Mouse (Mus musculus) kidney, adult 9 months (tissue): ENCODE data around the gene Recql.
A peak's percentile ranks its signal among the peaks of the same experiment; 100 is the strongest.

ENCODE experiments used
- DNase-seq: peaks from one replicate; pipeline ENCODE4 v3.0.0; 2022

Gene Recql

DNA sequence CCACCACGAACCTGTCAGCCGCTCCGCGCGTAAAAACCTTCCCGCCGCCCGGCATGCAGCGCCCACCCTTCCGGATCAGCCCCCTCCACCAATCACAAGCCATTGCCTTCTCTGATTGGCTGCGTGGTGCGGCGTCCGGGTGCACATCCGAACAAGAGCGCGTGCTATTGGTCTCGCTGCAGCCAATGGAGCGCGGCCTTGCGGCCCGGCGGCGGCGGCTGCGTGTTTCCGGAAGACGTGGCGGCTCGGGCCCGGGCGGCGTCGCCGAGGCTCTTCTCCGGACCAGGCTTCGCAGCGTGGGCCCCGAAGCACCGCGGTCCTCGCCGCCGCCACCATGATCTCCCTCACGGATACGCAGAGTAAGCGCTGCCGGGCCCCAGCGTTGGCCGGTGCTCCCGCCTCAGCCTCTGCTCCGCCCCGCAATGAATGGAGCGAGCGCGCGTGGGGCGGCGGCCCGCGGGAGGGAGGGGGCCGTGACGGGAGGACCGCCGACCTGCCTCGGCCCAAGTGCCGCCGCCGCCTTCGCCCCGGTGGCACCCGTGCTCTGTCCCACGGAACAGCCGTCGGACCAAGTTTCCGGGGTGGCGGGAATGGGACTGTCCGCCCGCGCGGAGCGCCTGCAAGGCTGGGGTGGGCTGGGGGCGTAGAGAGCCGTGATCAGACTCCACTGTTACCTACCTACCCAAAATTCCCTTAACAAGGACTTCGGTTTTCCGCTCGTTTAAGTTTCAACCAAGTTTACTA, at the start of gene Recql, which contains the start of gene Golt1b:
Gene Recql (minus strand): TSS at position 77 of the 744 bp plus-strand sequence.
Gene Golt1b (plus strand): TSS at position 211 of the 744 bp plus-strand sequence.
- DNase-seq = peak; percentile 98

DNA sequence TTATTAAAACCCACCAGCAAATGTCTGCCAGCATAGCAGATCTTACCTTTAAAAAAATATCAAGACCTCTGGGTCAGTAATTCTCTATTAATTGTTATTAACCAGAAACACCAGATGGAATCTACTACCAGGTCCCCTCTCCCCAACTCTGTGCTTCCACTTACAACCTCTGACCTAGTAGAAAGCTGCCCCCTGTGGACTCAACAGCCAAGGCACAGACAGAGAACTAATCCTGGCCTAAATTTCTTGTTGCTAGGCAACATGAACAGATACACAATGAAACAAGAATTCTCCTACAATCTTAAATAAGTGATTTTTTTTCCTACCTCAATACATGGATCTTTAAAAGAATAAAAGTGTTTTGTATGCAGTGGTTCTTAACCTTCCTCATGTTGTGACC, 42.2 kb upstream of the Recql start:
- DNase-seq = no peak

DNA sequence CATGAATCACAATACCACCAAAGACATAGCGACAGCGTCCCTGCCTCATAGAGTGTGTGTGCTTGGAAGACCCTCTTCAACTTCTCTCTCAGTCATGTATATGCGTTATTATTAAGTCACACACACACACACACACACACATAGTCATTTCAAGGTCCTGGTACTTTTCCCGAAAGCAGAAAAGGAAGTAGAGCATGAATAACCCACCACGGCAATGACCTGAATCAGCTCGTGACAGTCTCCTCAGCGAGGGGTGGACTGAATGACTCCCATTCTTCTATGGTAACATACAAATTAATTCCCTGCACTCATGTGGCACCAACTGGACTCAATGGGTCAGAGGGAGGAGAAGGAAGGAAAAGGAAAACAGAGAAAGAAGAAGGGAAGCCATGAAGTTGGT, 38.1 kb upstream of the Recql start:
- no peak for DNase-seq

DNA sequence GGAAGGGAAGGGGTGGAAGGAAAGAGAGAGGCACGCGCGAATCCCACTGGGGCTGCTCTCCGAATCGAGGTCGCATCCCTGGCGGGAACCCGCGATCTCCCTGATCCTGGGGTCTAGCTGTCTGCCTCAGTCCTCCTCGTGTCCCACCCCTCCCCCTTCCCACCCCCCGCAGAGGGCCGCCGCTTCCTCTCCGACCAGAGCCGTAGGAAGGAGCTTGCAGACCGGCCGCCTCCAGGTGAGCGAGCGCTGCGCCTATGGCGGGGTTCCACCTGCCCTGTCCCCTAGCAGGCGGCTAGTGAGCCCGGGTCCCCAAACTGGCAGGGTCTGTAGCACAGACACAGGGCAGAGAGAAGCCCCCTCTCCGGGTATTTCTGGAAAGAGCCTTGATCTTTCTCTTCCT, 27.7 kb upstream of the Recql start:
- DNase-seq = no peak

DNA sequence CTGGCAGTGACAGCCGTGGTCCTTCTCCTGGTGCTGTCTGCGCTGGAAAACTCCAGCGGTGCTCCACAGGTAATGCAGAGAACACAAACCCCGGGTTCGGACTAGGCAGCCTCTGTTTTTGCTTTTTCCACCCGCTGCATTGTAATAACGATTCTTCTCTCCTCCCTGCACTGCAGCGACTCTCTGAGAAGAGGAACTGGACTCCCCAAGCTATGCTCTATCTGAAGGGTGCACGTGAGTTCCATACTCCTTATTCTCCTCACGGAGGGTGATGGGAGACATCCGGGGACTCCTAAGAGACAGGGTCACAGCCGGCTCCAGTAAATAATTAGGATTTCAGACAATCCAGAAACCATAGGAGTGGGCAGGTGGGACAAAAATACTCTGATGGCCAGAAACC, 27.0 kb upstream of the Recql start:
- DNase-seq = no peak

DNA sequence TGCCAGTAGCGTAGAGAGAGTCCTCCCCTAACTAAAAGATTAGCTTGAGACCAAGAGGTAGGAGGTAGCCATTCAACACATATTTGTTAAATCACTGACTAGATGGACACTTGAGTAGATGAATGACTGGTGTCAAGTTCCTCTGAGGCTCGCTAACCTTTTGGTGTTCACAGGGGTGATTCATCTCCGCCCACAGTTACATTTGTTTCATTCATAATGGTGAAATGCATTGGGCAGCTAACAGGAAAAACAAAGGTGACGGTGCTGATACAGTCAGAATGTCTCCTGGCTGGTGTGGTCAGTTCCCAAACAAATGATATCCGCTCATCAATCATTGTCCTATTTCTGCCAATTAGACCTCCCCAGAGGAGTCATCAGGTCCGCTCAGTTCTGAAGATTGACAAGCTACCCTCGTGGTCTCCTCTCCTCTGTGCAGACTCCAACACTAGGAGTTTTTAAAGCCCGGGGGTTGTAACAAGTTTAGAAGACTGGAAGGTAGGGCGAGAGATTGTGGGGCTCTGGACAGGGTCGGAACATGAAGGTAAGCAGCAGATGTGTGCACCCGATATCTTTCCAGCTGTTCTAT, 26.1 kb upstream of the Recql start, which contains the start of gene Spx:
Gene Spx (plus strand): TSS at position 536 of the 586 bp plus-strand sequence.
- no peak for DNase-seq

DNA sequence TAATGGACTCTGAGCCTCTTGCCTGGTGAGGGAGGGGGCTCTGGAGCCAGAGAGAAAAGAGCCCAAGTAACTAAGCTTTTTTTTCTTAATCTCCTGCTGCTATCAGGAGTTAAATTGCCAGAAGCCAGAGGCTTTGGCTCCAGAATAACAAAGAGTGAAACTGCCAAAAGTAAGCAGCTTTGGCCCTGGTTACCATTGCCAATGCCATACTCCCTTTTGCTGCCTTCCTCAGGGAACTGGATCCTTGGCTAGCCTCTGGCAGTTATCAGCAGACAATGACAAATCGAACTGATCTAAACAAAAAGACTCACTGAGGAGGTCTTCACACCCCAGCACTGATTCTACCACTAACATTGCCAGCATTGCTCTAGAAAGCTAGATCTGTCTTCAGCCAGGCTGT, 24.3 kb upstream of the Recql start:
- DNase-seq = no peak

DNA sequence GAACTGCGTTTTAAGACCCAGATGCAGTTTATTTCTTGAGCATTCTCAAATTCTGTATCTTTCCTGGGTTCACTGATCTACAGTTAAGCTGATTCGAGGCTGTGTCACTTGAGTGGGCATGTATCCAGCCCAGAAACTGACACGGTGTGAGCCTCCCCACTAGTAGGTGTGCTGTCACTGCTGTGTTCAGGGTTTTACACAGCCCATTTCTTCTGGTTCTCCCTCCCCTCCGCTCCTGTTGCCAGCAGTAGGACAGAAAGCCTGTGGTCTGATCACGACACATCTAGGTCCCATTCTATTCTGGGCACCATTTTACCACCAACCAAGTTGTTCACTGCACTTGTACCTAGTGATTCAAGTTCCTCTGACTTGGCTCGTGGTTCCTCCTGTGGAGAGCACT, 8.9 kb upstream of the Recql start:
- no peak for DNase-seq

DNA sequence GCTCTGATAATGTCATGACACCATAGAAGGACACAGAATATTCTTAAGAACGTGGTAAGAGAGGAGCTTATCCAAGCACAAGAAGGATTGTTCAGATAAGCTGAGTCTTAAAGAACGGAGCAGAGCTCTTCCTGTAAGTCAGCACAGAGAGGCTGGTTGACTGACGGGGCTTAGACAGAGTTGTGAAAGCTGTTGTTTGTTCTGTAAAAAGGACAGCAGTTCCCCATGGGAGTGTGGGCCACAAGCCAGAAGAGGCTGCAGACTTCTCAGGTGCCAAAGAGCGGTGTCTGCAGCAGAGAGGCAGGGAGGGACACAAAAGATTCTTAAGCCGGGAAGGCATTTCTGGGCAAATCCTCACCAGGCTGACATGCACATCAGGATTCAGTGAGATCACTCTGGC, 7.8 kb upstream of the Recql start:
- DNase-seq = no peak

DNA sequence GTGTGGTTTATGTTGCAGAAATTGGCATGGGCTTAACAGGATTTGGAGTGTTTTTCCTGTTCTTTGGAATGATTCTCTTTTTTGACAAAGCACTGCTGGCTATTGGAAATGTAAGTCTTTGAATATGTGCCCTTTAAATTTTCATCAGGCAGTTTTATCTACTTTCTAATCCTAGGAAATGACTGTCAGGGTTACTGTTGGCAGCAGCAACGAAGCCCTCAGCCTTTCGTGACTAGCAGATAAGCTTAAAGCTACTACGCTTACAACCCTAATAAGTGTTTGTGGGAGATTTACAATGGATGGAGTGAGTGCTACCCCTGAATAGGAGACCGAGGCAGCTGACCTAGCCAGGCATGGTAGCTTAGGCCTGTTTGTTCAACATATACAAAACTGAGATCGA, 5.4 kb upstream of the Recql start:
- no peak for DNase-seq

DNA sequence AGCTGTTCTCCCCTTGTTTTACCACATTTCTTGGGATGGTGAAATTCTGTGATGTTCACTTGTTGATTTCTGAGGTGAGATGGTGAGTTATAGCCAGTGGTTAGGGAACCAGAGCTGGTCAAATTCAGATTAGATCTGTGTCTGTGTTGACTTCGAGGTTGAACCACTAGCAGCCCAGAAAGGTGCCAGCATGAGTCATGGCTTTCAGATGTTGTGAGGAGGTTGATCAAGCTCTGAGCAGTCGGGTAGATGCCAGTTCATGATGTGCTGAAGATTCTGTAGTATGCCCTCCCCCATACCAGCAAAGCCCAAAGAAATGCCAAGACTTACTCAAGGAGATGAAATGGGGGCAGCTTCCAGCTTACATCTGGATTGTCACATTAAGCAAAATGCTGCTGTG, 2.2 kb upstream of the Recql start:
- no peak for DNase-seq

DNA sequence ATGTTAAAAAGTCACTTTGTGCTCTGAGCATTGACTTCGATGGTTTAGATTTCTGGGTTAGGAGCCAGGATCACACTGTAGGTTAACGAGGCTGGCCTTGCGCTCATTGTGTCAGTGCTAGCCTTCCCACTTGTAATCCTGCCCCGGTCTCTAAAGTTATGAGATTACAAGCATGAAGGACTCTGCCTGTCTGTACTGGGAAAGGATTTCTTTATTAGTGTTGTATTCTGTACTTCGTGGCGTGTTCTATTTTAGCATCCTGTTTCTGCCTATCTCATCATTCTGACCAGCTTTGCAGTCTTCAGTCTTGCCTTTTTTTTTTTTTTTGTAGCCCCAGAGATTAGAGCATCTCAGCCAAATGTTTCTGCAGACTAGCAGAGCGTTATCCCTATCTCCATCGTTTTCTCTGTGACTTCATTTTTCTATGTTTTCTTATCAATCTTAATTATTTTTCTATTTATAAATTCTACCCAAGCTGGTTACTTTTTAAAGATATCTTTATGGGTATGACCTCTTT, 926 bp upstream of the Recql start:
- peak; percentile 17 for DNase-seq

DNA sequence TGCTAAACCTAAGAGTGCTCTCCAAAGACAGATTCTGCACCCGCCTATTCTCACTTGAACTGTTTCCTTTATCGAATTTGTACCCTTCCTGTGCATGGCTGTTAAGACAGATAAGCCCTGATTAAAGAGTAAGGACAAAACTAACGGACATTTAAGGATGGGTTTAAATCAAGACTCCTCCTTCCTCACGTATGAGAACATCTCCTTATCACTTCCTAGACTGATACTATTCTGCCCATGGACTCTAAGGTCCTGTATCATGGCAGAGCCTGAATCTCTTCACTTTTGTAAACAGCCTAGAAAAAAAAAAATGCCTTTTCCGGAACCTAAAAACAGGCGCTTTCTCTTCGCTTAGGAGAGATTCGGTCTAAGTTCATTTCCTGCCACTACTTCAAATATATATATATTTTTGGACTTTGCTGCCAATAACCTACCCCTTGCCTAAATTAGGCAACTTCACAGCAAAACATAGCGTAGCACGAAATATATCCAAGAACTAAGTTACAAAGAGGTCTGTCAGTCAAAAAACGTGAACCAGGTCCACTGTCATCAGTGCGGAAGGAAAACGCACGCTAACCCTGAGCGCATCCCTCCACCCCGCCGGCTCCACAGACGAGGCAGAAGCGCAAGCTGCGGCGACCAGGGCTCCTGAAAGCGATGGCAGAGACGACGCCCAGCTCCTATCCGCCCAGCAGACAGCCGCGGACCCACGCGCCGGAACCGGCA, 439 bp downstream of the Recql start:
- DNase-seq = no peak

DNA sequence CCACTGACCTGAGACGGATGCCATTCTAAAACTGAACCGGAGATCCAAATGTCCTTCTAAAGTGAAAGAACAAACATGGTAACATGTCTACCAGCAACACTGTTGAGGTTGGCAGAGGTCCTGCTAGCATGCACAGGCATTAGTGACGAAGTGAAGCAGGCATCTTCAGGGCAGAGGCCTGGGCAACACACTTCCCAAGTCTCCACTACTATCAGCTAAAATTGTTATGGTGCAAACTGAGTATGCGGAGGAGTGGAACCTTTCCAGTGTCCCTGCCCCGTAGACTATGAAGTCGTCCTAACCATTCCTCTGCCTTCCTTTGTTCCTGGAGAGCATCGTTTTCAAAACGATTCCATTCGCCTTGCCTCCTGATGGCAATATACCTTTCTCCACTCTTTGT, 2.4 kb downstream of the Recql start:
- DNase-seq = no peak

DNA sequence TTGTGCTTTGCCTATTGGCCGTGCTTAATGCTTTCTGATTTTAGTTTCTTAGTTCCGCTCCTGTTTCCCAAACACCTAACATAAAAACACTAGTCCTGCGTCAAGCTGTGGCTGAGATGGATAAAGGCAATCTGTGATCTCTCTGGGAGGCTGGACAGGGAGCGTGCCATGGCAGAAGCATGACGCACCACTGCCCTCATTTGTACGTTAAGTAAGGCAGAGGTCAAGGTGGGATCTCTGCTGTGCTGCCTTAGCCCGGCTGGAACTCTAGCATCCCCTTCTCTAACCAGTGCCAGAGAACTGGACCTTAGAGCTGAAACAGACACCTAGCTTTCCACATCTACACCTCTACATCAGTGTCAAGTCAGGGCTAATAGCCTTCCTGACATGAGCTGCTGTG, 5.3 kb downstream of the Recql start:
- no peak for DNase-seq

DNA sequence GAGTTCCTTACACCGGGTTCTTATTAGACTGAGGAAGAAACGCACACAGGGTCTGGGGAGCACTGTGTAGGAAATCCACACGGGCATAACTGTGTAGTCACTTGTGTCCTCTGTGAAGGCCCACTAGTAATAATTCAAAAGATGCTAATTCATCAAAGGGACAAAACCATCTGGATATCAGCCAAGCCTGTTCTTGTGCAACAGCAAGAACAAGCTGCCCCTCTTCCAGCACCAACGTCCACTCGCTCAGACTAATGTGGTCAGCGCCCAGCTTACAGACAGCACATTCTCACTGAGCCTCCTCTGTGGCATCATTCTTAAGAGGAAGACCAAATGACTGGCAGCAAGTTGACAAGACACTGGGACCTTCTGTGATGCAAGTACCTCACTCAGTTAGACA, 6.9 kb downstream of the Recql start:
- DNase-seq = no peak

DNA sequence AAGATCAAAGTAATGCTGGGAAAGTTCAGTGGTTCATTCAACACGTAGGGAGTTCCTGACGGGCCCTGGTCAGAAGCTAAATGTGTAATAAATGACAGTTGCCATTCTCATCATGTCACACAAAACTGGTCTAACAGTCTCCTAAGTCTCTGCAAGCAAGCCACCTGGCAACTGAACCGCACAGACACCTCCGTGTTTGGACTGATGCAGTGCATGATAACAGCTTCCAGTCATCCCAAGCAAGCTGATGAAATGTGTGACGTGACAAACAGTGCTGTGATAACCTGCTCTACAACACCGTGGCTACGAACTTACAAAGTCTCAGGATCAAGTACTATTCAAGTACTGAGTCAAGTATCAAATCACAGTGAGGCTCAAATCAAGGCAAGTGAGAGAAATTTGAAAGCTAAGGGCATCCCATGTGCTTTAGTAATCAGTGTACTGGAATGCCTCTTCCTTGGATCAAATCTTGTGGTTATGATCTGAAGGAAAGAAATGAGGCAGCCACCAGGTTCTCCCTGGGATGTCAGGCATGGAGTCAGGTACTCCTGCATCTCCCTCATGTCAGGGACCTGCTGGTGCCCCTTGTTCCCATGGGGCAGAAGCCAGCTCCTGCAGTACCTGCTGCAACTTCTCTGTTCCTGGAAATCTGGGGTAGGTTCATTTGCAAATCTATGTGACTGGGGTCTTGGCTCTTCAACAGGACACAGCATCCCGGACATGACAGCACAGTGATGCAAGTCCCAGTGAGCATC, 8.1 kb downstream of the Recql start:
- no peak for DNase-seq

DNA sequence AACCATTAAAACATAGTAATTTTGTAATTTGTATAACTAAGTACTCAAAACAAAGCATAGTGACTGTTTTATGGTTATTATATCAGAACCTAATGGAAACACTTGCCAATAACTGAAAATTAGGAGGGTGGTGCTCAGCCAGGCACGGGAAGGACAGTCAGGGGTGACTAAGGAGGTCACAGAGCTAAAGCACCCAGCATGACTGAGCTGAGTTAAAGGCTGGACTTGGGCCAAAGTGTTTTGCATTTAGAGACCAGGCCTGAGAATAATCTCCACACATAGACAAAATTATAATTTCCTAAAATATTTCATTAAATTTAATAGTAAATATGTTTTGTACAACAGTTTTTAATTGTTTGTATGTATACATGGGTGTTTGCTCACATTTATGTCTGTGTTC, 9.8 kb downstream of the Recql start:
- DNase-seq = no peak

DNA sequence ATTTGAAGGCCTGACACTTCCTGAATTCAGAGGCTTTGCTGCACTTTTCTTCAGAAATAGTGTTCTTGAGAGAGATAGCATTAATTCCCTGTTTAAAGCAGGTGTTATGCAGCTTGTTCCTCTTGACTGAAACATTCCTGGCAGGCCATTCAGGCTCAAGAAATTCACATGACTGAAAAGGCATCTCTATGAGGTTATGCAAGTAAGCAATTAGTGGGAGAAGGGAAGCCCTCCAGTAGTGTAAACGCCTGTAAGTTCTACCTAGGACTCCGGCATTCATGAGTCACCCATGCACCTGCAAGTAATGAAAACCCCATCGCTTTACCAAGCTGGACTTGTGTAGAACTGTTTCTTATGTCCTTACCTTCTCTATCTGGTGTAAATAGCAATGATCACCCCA, 17.3 kb downstream of the Recql start:
- no peak for DNase-seq

DNA sequence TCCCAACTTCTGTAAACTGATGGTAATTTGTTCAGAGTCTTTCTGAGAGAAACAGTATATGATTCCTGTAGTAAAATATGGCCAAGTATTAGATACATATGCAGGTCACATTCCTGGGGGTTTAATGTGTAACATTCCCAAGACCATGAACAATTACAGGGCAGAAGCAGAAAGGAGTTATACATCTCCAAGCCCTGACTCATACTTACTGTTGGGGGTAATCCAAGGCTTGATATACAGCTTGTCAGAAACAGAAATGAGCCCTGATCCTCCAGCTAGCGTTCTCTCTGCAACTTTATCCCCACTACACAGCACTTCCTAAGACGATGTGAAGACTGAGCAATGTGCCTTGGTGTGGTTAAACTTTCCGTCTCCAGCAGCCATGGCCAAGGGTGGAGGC, 19.3 kb downstream of the Recql start:
- no peak for DNase-seq

DNA sequence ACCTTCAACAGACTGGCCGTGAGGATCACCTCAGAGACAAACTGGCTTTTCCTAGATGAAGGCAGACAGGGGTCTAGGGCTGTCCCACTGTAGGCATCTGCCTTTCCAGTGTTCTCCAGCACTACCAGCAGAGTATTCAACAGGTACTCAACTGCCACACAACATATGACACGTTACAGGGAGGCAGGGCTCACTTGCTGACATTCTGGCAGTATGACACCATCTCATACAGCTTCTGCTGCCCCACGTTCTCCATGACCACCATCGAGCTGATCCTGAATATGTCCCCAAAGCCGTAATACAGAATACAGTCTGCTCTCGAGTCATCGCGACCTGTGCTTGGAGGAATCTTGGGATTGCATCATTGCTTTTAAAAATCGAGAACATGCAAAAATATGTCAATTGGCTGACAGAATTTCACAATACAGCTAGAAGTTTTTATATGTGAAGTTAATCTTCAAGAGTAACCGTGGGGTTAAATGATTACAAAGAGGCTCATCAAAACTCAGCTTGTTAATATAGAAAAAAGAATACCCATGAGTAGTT, 20.3 kb downstream of the Recql start:
- no peak for DNase-seq

DNA sequence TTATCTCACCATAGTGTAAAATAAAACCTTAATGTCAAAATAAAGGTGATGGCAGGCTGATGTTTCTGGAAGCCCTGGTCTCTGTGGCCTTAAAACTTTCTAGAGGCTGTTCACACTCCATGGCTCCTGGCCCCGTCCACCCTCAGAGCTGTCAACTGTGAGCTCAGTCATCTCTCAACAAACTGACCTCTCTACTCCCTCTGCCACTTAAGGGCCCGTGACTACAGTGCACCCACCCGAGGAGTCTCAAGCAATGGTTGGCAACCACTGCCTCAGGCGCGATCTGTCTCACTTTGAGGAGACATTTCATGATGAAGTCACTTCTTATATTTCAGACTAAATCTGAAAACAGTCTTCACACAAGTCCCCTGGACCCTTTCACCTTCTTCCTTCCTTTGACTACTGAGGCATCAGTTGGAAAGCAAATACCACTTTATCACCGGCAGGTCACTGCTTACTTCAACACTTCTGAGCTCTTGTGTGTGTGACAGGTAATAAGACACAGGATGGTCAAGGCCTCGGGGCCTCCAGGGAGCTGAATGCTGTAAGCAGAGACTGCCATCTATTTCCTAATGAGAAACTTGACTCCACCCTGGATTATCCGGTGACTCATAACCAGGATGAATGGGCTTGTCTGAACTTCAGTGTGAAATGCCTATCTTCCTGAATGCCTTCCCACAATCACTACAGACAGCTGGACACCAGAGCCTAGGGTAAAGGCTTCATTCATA, 21.0 kb downstream of the Recql start:
- DNase-seq = no peak
